Mouse (Mus musculus) neural tube, embryonic 11.5 days (tissue): Measurements from ENCODE around the gene Pou5f2. TPM values are rescaled to one million over a fixed set of nuclear protein-coding genes. Genes with fewer than 3 reads are reported as not detected.
A peak's percentile ranks its signal among the peaks of the same experiment; 100 is the strongest.

Source experiments
- ATAC-seq: fragments of 200-750 bp; cut with Nextera tagmentation; 2 replicates; pipeline ENCODE4 v1.8.0; 2017; ENCODE audit warnings: moderate number of reproducible peaks, mild to moderate bottlenecking, moderate TSS enrichment, moderate library complexity; ENCODE audit not compliant: insufficient read depth, low FRiP score, low TSS enrichment
- DNase-seq: peaks from one replicate; pipeline ENCODE4 v3.0.0-alpha.2; 2015; ENCODE audit warnings: low spot score
- H3K27ac ChIP-seq: fragments of 300-500 bp; sonication (generic); 2 replicates; pipeline ENCODE4 v1.5.1; 2014; ENCODE audit warnings: low read depth, mild to moderate bottlenecking, low read length
- H3K27me3 ChIP-seq: fragments of 300-500 bp; sonication (generic); 2 replicates; pipeline ENCODE4 v1.6.1; 2014; ENCODE audit warnings: mild to moderate bottlenecking, low read length, mixed read lengths; ENCODE audit not compliant: control insufficient read depth, insufficient read depth
- H3K36me3 ChIP-seq: fragments of 300-500 bp; sonication (generic); 2 replicates; pipeline ENCODE4 v1.6.1; 2014; ENCODE audit warnings: mild to moderate bottlenecking, low read length, moderate library complexity, mixed read lengths; ENCODE audit not compliant: control insufficient read depth, insufficient read depth
- H3K4me1 ChIP-seq: fragments of 300-500 bp; sonication (generic); 2 replicates; pipeline ENCODE4 v1.6.1; 2014; ENCODE audit warnings: low read length, mixed read lengths; ENCODE audit not compliant: control insufficient read depth, insufficient read depth
- H3K4me2 ChIP-seq: fragments of 300-500 bp; sonication (generic); 2 replicates; pipeline ENCODE4 v1.6.1; 2014; ENCODE audit warnings: low read depth, mild to moderate bottlenecking, moderate library complexity
- H3K4me3 ChIP-seq: fragments of 300-500 bp; sonication (generic); 2 replicates; pipeline ENCODE4 v1.5.1; 2014; ENCODE audit warnings: low read depth, low read length
- H3K9ac ChIP-seq: fragments of 300-500 bp; sonication (generic); 2 replicates; pipeline ENCODE4 v1.6.1; 2014; ENCODE audit warnings: mild to moderate bottlenecking, low read length
- H3K9me3 ChIP-seq: fragments of 300-500 bp; sonication (generic); 2 replicates; pipeline ENCODE4 v1.6.1; 2016; ENCODE audit warnings: low read length; ENCODE audit not compliant: control insufficient read depth
- WGBS: fragments of 180-500 bp; shearing (Covaris S2); extraction: QIAGEN DNeasy Blood & Tissue Kit; methylation state at CpG from one replicate; pipeline ENCODE4 v1.1.7; 2014; 5-methylcytosine and 5-hydroxymethylcytosine counted together
- polyA plus RNA-seq: library from polyadenylated mRNA; unstranded; fragments of >200 nt; fragmentation: Nextera tagmentation; extraction: Ambion mirVana; gene quantifications from 2 replicates; pipeline ENCODE4 v1.2.1, GENCODE M21; 2014

Gene Pou5f2
- 0.91 and 1.0 TPM in 2 replicates for polyA plus RNA-seq

DNA sequence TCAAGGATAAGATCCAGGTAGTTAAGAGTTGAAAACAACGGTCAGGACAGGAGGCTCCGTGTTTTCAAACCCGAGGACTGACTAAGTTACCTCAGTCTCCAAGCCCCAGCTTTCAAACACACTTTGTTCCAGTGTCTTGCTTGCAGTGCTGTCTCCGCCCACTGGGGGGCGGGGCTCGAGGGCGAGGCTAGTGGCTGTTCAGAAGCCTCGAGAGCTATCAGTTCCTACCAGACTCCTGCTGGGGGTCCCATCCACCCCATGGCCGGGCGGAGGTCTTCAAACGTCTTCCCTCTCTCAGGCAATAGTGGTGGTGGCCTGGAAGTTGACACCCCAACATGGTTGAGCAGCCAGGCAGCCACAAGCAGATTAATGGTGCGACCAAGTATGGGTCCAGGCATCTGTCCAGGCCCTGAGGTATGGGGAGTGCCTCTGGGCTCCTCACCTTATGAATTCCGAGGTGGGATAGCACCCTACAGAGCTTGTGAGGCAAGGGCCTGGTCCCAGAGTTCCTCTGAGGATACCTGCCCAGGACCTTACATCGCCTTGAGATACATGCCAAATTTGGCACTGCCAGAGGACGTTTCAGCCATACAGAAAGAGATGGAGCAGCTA, at the start of gene Pou5f2:
Pou5f2 (plus strand) TSS at position 220 of the 612 bp plus-strand sequence.
- H3K4me3 ChIP-seq: no peak within 1 kb of the TSS
- H3K9ac ChIP-seq: no peak within 1 kb of the TSS
- no peak for DNase-seq
- H3K27ac ChIP-seq: no peak within 1 kb of the TSS
- peak; percentile 23; the same call in 1 of the 2 replicates for ATAC-seq
- no peaks in the 10 kb centered on the region for H3K9me3 ChIP-seq
- H3K36me3 ChIP-seq: no peaks in the 10 kb centered on the region
- no peak within 1 kb of the TSS for H3K4me2 ChIP-seq
- 48% methylated on average over 15 of the region's 15 CpGs for WGBS
- H3K4me1 ChIP-seq: no peaks in the 10 kb centered on the region
- no peaks in the 10 kb centered on the region for H3K27me3 ChIP-seq

DNA sequence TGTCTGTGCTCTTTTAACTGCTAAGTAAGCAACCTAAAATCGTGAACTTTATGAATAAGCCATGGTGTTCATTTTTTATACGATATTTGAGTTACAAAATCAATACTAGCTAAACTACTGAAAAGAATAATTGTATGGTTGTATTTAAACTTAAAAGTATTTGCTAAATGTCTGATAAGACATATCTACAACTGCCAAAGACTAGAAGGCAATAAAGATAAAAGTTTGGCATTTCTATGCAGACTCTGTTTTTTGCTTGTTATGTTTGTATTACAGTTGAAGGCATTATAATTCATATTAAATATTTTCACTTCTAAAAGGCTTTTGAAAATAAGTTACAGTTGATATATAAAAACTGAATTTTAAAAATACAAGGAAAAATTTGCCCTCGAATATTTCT, 48.5 kb upstream of the Pou5f2 start:
- no peak for DNase-seq
- Histone ChIP-seq H3K27me3 (no peaks in the 10 kb centered on the region), H3K4me3 (no peak overlapping the region), H3K9me3 (no peaks in the 10 kb centered on the region), H3K4me2 (no peak overlapping the region), H3K36me3 (no peaks in the 10 kb centered on the region), H3K9ac (no peak overlapping the region), H3K4me1 (no peaks in the 10 kb centered on the region), H3K27ac (no peak overlapping the region)
- WGBS: 86% methylated on average over 3 of the region's 3 CpGs
- no peak for ATAC-seq

DNA sequence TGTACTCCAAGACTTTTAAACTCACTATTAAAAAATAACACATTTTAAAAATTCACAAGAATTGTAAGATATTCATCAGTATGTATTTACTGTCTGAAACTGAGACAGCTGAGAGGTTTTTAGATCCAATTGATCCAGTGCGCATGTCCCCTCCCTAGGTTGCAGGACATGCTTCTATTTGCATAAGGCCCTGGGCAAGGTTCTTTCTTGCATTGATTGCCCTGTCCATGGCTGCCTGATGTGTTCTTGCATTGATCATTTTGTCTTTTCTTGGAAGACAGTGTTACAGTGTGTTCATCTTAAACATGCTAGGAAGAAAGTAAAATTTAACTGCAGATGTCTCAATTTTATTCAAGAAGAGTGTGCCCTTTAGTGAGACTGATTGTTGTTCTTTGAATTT, 47.6 kb upstream of the Pou5f2 start:
- H3K27ac ChIP-seq: no peak overlapping the region
- ATAC-seq (no peak), DNase-seq (no peak)
- H3K4me3 ChIP-seq: no peak overlapping the region
- no peaks in the 10 kb centered on the region for H3K4me1 ChIP-seq
- no peak overlapping the region for H3K4me2 ChIP-seq
- no peaks in the 10 kb centered on the region for H3K36me3 ChIP-seq
- no peaks in the 10 kb centered on the region for H3K9me3 ChIP-seq
- H3K27me3 ChIP-seq: no peaks in the 10 kb centered on the region
- WGBS: 71% methylated on average over 1 of the region's 1 CpGs
- no peak overlapping the region for H3K9ac ChIP-seq

DNA sequence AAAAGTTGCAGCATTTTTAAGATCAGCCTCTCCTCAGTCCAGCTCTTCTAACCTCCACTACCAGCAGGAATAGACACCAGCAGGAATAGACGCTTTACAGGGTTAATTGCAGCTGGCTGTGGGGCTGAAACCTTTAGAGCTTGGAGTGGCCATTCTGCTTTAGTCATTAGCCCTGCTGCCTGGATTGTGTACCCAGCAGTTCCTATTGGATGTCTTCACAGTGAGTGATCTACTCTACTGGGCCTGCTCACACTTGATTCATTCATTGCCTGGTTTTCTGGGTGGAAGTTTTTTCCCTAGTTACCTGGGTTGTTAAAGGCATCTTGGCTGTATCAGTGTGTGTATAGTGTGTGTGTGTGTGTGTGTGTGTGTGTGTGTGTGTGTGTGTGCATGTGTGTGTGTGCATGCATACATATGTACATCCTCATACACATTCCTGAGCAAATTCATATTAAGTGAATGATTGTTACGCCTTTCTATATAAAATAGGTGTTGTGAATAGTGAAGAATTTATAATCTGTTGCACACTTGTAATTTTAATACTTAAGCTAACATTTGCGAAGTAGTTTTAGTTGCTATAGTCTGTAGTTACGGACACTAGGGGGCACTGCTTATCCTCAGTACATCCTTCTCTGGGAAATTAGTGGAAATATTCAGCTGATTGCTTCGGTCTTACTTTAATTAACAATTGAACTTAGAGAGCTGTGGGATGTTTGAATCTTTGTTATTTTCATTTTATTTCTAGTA, 42.4 kb upstream of the Pou5f2 start:
- no peaks in the 10 kb centered on the region for H3K27me3 ChIP-seq
- no peak overlapping the region for H3K9ac ChIP-seq
- no peaks in the 10 kb centered on the region for H3K36me3 ChIP-seq
- WGBS: 26% methylated on average over 5 of the region's 5 CpGs
- H3K4me3 ChIP-seq: no peak overlapping the region
- ATAC-seq: 0 out of 2 replicates have a peak, but pooled peaks have one; percentile 23
- peak; percentile 13 for DNase-seq
- H3K4me2 ChIP-seq: no peak overlapping the region
- no peak overlapping the region for H3K27ac ChIP-seq
- H3K4me1 ChIP-seq: no peaks in the 10 kb centered on the region
- H3K9me3 ChIP-seq: no peaks in the 10 kb centered on the region

DNA sequence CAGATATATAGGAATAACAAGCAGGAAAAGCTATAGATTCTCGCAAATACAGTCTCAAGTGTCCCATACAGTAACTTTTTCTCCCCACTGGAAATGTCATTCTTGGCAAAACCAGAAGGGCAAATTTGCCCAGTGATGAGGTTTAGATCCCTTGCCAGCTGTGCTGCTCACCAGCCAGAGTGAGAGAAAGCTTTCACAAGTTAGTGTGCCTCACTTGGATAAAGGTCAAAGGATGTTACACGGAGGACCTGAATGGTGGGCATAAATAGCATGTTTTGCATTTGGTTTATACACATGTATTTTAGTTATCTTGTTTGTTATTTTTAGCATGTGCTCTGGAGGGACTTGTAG, 41.9 kb upstream of the Pou5f2 start:
- Histone ChIP-seq H3K27ac (no peak overlapping the region), H3K27me3 (no peaks in the 10 kb centered on the region), H3K9me3 (no peaks in the 10 kb centered on the region), H3K4me2 (no peak overlapping the region), H3K4me3 (no peak overlapping the region), H3K4me1 (no peaks in the 10 kb centered on the region), H3K9ac (no peak overlapping the region), H3K36me3 (no peaks in the 10 kb centered on the region)
- 76% methylated on average over 2 of the region's 2 CpGs for WGBS
- ATAC-seq: no peak
- no peak for DNase-seq

DNA sequence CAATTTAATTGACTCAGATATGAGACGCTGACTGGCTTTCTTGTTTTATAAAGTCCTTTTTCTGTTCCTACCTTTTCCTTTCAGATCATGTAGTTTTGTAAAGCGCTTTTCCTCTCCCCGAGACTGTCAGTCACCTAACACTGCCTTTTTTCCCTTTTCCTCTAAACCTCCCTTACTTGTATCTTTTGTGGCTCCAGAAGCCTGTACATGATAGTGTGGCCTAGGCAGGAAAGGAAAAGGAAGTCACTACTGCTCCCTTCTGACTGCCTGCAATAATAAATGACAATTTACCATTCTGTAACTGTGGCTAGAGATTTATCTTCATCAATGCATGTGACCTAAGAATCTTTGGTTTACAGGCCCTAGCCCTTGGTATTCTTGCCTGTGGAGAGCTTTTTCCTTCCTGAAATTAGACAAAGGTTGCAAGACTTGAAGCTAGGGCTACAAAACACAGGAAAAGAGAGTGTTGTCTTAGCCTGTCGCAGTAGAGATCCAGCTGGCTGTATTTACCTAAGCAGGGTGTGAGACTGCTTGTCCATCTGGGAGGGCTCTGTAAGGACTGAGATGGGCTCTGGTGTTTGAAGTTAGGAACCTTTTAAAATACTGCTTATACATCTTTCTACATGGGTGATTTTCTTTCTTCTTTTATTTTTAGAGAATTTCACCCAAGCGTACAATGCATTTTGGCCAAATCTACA, 33.4 kb upstream of the Pou5f2 start:
- H3K36me3 ChIP-seq: no peaks in the 10 kb centered on the region
- H3K4me2 ChIP-seq: no peak overlapping the region
- H3K27me3 ChIP-seq: no peaks in the 10 kb centered on the region
- no peak for ATAC-seq
- no peak overlapping the region for H3K9ac ChIP-seq
- H3K4me1 ChIP-seq: no peaks in the 10 kb centered on the region
- no peaks in the 10 kb centered on the region for H3K9me3 ChIP-seq
- 75% methylated on average over 5 of the region's 5 CpGs for WGBS
- no peak for DNase-seq
- H3K4me3 ChIP-seq: no peak overlapping the region
- no peak overlapping the region for H3K27ac ChIP-seq

DNA sequence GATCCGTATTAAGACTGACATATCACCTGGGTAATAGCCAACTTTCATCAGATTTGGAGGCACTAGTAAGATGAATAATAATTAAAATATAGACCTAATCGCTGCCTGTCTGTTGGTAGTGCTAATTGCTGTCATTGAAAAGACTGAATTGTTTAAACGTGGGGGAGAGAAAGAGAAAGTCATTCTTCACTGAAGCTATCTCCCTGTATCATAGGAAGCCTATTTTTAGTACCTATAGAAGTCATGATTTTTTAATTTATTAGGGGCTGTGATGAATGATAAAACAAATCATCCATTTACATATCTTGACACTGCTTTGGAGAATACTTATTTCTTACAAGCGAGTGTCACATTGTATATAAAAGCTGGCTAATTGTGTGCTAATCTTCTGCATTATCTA, 20.1 kb upstream of the Pou5f2 start:
- Histone ChIP-seq H3K27ac (no peak overlapping the region), H3K9ac (no peak overlapping the region), H3K27me3 (no peaks in the 10 kb centered on the region), H3K4me1 (no peaks in the 10 kb centered on the region), H3K36me3 (no peaks in the 10 kb centered on the region), H3K9me3 (no peaks in the 10 kb centered on the region), H3K4me3 (no peak overlapping the region), H3K4me2 (no peak overlapping the region)
- DNase-seq (no peak), ATAC-seq (no peak)
- WGBS: 75% methylated on average over 4 of the region's 4 CpGs

DNA sequence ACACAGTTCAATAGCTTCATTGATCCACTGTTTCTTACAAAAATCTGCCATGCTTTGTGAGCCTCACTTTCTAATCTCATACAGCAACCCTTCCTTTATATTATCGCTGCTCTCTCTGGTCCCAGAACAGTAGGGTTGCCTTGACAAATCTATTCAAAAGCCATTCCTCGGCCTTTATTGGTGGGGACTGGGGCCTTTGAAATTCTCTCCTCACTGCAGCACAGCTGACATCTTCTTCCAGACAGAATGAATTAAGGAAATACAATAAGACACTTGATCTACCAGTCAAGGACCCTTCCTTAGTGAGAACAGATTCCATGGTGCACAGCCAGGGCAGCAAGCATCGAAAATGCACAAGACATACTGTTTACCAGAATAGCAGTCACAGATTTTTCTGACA, 19.4 kb upstream of the Pou5f2 start:
- Histone ChIP-seq H3K4me2 (no peak overlapping the region), H3K9me3 (no peaks in the 10 kb centered on the region), H3K36me3 (no peaks in the 10 kb centered on the region), H3K9ac (no peak overlapping the region), H3K4me3 (no peak overlapping the region), H3K27me3 (no peaks in the 10 kb centered on the region), H3K27ac (no peak overlapping the region), H3K4me1 (no peaks in the 10 kb centered on the region)
- DNase-seq (peak; percentile 44), ATAC-seq (peak; percentile 79)
- WGBS: 22% methylated on average over 3 of the region's 3 CpGs
